In the genomic region with DNA sequence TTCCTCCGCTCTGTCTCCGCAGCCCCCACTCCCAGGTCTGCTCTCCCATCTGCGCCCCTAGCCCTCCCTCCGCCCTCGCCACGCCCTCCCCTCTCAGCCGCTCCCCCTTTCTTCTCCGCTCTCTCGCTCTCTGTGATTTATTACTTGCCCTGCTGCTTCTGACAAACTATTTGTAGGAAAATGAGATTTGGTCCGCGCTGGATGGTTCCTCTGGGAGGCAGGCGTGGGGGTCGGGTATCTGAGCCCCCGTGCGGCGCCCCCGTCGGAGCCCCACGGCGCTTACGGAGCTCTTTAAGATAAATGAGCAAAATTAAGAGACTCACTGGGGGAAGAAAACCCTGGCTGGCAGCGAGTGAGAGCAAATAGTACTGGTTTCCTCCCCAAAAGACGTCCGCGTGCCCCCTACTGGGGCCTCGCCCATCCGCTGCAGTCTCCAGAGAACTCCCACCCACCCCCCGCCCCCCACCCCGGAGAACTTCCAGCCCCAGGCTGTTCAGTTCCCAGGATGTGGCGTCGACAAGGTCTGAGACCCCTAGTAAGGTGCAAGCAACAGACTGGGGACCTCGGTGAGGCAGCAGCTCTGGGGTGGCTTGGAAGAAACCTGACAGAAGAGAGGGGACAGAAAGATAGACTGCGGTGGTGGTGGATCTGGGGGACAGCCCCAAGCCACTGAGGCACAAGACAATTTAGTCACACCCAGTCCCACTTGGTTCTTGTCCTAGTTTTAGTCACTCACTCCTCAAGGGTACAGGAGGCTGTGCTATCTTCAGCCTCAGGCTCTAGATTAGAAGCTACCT, we compare ENCODE assay signal across 9 mouse cellular contexts. TPM values are rescaled to one million over a fixed set of nuclear protein-coding genes. Genes with fewer than 3 reads are reported as not detected.
DNase-seq lines count a peak whose midpoint lies in the region; ATAC-seq and TF ChIP-seq lines count a peak whose summit lies in the region.
"Had no signal": no experiment of that assay in that cellular context is flagged by ENCODE, and none has a peak within 500 bp of the region (broad histone marks: within the 10 kb centered on the region; RNA-seq: fewer than 3 reads in every experiment).

No protein-coding gene starts in this region.

- peak; percentile 91 for ATAC-seq in forebrain, embryonic 11.5 days (replicated peaks; ENCODE audit: low FRiP score)
- ATAC-seq in stomach, embryonic 16.5 days (ENCODE audit: insufficient read depth, low FRiP score), result peak; percentile 90

- peaks cover 0 to 7% of the 10 kb centered on the region in 2 experiments; a peak in 2 of 4 replicates for H3K4me1 ChIP-seq in CH12.LX (ENCODE audit: control insufficient read depth in 1 of 2, insufficient read depth in 2 of 2)
- no peaks in the 10 kb centered on the region for H3K4me1 ChIP-seq in forebrain, embryonic 11.5 days (replicated peaks; ENCODE audit: control insufficient read depth, insufficient read depth, low read length)
- H3K4me1 ChIP-seq in kidney, adult 2 months (ENCODE audit: control insufficient read depth, insufficient read depth, low read length), result peaks cover 8% of the 10 kb centered on the region
- H3K4me1 ChIP-seq in stomach, embryonic 16.5 days (ENCODE audit: control insufficient read depth, insufficient read depth, low read length), result peaks cover 9% of the 10 kb centered on the region

- in situ Hi-C loops in CH12.LX (cut with MboI; ENCODE audit: low pct_ligation_motif_present, low pct_unique_long_range_greater_than_20kb, low sequenced_read_pairs), result no loop called here

- H3K4me2 ChIP-seq in CH12.LX (ENCODE audit: insufficient read depth, low read depth, poor library complexity, severe bottlenecking), result peak overlapping the region; percentile 24
- H3K4me2 ChIP-seq in forebrain, embryonic 11.5 days (ENCODE audit: low read depth, low read length, severe bottlenecking), result peak overlapping the region; percentile 80
- H3K4me2 ChIP-seq in stomach, embryonic 16.5 days (ENCODE audit: low read depth, low read length), result peak overlapping the region; percentile 87

- H3K27ac ChIP-seq in CH12.LX (ENCODE audit: insufficient read depth, low read depth), result no peak overlapping the region
- no peak overlapping the region for H3K27ac ChIP-seq in forebrain, embryonic 11.5 days (ENCODE audit: low read depth, low read length)
- H3K27ac ChIP-seq in kidney, adult 2 months (ENCODE audit: insufficient read depth, low read depth, low read length), result no peak overlapping the region
- H3K27ac ChIP-seq in stomach, embryonic 16.5 days (ENCODE audit: low read length), result peak overlapping the region; percentile 68

- peak overlapping the region in 1 of 3 experiments; percentile 35 for H3K4me3 ChIP-seq in CH12.LX (replicated peaks in 1 of 3; ENCODE audit: low read depth in 2 of 3, low read length in 2 of 3, poor library complexity in 1 of 3)
- peak overlapping the region; percentile 36 for H3K4me3 ChIP-seq in forebrain, embryonic 11.5 days (ENCODE audit: low read depth, low read length)
- peak overlapping the region; percentile 57; the same call in 1 of the 2 replicates for H3K4me3 ChIP-seq in kidney, adult 2 months (ENCODE audit: insufficient read depth, low read depth, low read length)
- peak overlapping the region; percentile 54 for H3K4me3 ChIP-seq in stomach, embryonic 16.5 days (replicated peaks; ENCODE audit: low read length)
- H3K4me3 ChIP-seq: erythroblast, embryonic 14.5 days had no signal

- WGBS in forebrain, embryonic 11.5 days, result under 1% methylated on average over 29 of the region's 33 CpGs
- 3% methylated on average over 33 of the region's 33 CpGs for WGBS in kidney, adult 2 months
- WGBS in stomach, embryonic 16.5 days, result under 1% methylated on average over 33 of the region's 33 CpGs

- no peak for TF ChIP-seq RAD21 in CH12.LX (IDR thresholded peaks at IDR 0.05; ENCODE audit: low read depth, low read length)

- DNase-seq in adrenal gland, adult 2 months, result peak; percentile 14
- DNase-seq in adrenal gland, adult 8-10 months, result no peak
- peak; percentile 55 for DNase-seq in CH12.LX (ENCODE audit: extremely low read depth)
- DNase-seq in forebrain, embryonic 11.5 days (ENCODE audit: low spot score), result peak; percentile 83
- DNase-seq in kidney, adult 2 months, result peak; percentile 49
- DNase-seq in lung, postnatal 10 days, result peak; percentile 46
- no peak for DNase-seq in gastrocnemius, adult 18-20 months (ENCODE audit: low spot score)

- dilution Hi-C loops in CH12.LX (cut with MboI; ENCODE audit: extremely low pct_ligation_motif_present, extremely low pct_unique_long_range_greater_than_20kb, low sequenced_read_pairs), result no loop called here

- no peaks in the 10 kb centered on the region for H3K79me2 ChIP-seq in CH12.LX (replicated peaks; ENCODE audit: control insufficient read depth, extremely low read depth, insufficient read depth, poor library complexity, severe bottlenecking)

- H3K9me3 ChIP-seq in CH12.LX (replicated peaks; ENCODE audit: low read length), result no peaks in the 10 kb centered on the region
- H3K9me3 ChIP-seq in forebrain, embryonic 11.5 days (ENCODE audit: control insufficient read depth, low read length), result no peaks in the 10 kb centered on the region
- H3K9me3 ChIP-seq in stomach, embryonic 16.5 days (replicated peaks; ENCODE audit: control insufficient read depth, low read length), result no peaks in the 10 kb centered on the region

- H3K36me3 ChIP-seq in CH12.LX (replicated peaks in 1 of 2; ENCODE audit: control insufficient read depth in 1 of 2, insufficient read depth in 1 of 2, low read length in 1 of 2), result no peaks in the 10 kb centered on the region
- H3K36me3 ChIP-seq in forebrain, embryonic 11.5 days (ENCODE audit: control insufficient read depth, insufficient read depth, low read length), result no peaks in the 10 kb centered on the region
- H3K36me3 ChIP-seq in kidney, adult 2 months (ENCODE audit: control insufficient read depth, insufficient read depth, low read length), result no peaks in the 10 kb centered on the region
- no peaks in the 10 kb centered on the region for H3K36me3 ChIP-seq in stomach, embryonic 16.5 days (ENCODE audit: control insufficient read depth, insufficient read depth, low read length)

- TF ChIP-seq CTCF in CH12.LX (conservative IDR thresholded peaks at IDR 0.05 in 1 of 2, IDR thresholded peaks at IDR 0.05 in 1 of 2; ENCODE audit: low read depth in 2 of 2, low read length in 2 of 2), result no peak
- no peak for TF ChIP-seq CTCF in kidney, adult 2 months (conservative IDR thresholded peaks at IDR 0.05; ENCODE audit: insufficient read depth, insufficient read length, low read depth, low read length)

- peaks cover 3% of the 10 kb centered on the region for H3K27me3 ChIP-seq in CH12.LX (replicated peaks)
- no peaks in the 10 kb centered on the region for H3K27me3 ChIP-seq in forebrain, embryonic 11.5 days (ENCODE audit: control insufficient read depth, insufficient read depth, low read length)
- no peaks in the 10 kb centered on the region for H3K27me3 ChIP-seq in kidney, adult 2 months (replicated peaks; ENCODE audit: control insufficient read depth, insufficient read depth, low read length)
- no peaks in the 10 kb centered on the region for H3K27me3 ChIP-seq in stomach, embryonic 16.5 days (ENCODE audit: control insufficient read depth, insufficient read depth, low read length)

- no peak overlapping the region for H3K9ac ChIP-seq in CH12.LX (ENCODE audit: insufficient read depth, low read depth)
- peak overlapping the region; percentile 73 for H3K9ac ChIP-seq in forebrain, embryonic 11.5 days (ENCODE audit: low read length)
- peak overlapping the region; percentile 70 for H3K9ac ChIP-seq in stomach, embryonic 16.5 days (ENCODE audit: low read length)

- no peak for TF ChIP-seq EP300 in CH12.LX (IDR thresholded peaks at IDR 0.05; ENCODE audit: low read length)

- TF ChIP-seq POLR2A in CH12.LX (IDR thresholded peaks at IDR 0.05; ENCODE audit: low read depth, low read length), result no peak
- TF ChIP-seq POLR2A in kidney, adult 2 months (IDR thresholded peaks at IDR 0.05; ENCODE audit: low read depth, low read length), result no peak

TF ChIP-seq in CH12.LX, 34 proteins besides CTCF, POLR2A, EP300 and RAD21:
- TF ChIP-seq ETS1 (conservative IDR thresholded peaks at IDR 0.05; ENCODE audit: low read depth, low read length) (no peak), BHLHE40 (IDR thresholded peaks at IDR 0.05; ENCODE audit: low read depth, low read length) (peak; percentile 61)

RNA-seq across cellular contexts. Expression of a gene that starts 46.2 kb away (rescaled TPM):
- total RNA-seq in adrenal gland, adult 2 months (2021), result not detected
- not detected in 2 replicates for polyA plus RNA-seq in adrenal gland, adult 2 months (2012; rRNA removed)
- not detected for total RNA-seq in adrenal gland, adult 8-10 months (2022)
- 0.17 and 0.21 TPM in 2 replicates for total RNA-seq in CH12.LX (2012; rRNA removed)
- not detected in 2 replicates for total RNA-seq in CH12.LX (2014; rRNA removed)
- 0.29 and 0.60 TPM in 2 replicates for polyA plus RNA-seq in CH12.LX (2012; ENCODE audit: insufficient read length, low read depth)
- polyA plus RNA-seq in forebrain, embryonic 11.5 days (2014; fragmentation: Nextera tagmentation; extraction: Ambion mirVana), result 0.75 and 0.79 TPM in 2 replicates
- 74.3 and 77.6 TPM in 2 replicates for polyA plus RNA-seq in kidney, adult 2 months (2012; rRNA removed)
- 0.17 and 0.67 TPM in 2 replicates for polyA plus RNA-seq in stomach, embryonic 16.5 days (2015; fragmentation: Nextera tagmentation; extraction: Ambion mirVana)
- total RNA-seq in gastrocnemius, adult 18-20 months (2021), result not detected
- polyA plus RNA-seq: erythroblast, embryonic 14.5 days had no signal

Comparison
In these comparisons a context has a peak if more than half of its experiments do, and no peak if none do; other contexts are left out.
1. DNase-seq: peak in adrenal gland, adult 2 months (single experiment), CH12.LX (single experiment), forebrain, embryonic 11.5 days (single experiment), kidney, adult 2 months (single experiment) and lung, postnatal 10 days (single experiment); none in adrenal gland, adult 8-10 months (single experiment) and gastrocnemius, adult 18-20 months (single experiment).
2. H3K4me2 ChIP-seq: peak in every context shown above with its lines; median percentile 87 in stomach, embryonic 16.5 days; 80 in forebrain, embryonic 11.5 days; 24 in CH12.LX.
3. RNA of a gene that starts 46.2 kb away (polyA plus RNA-seq): 74.3 to 77.6 TPM in kidney, adult 2 months; 0.75 to 0.79 TPM in forebrain, embryonic 11.5 days, 0.29 to 0.60 TPM in CH12.LX, 0.17 to 0.67 TPM in stomach, embryonic 16.5 days and not detected in adrenal gland, adult 2 months; every median in the first group is over 10 times any median in the second.